Mouse (Mus musculus) left cerebral cortex, adult 6 months (tissue): ENCODE measurements around the gene Olfr107. TPM values are rescaled to one million over a fixed set of nuclear protein-coding genes. Genes with fewer than 3 reads are reported as not detected.

Source experiments
- long read RNA-seq, 2 experiments: library from polyadenylated mRNA; unstranded; transcript quantifications; one replicate each; pipeline ENCODE4 v2.0.0; 2019 to 2020
- polyA plus RNA-seq: library from polyadenylated mRNA; unstranded; fragments of <200 nt; fragmentation: Nextera tagmentation; gene quantifications from 2 replicates; pipeline ENCODE4 v1.2.3, GENCODE M21; 2021

The Olfr107 gene
- not detected in 2 replicates for polyA plus RNA-seq
- long read RNA-seq, experiment 1, result 0 reads
- long read RNA-seq, experiment 2, result 0 reads

DNA sequence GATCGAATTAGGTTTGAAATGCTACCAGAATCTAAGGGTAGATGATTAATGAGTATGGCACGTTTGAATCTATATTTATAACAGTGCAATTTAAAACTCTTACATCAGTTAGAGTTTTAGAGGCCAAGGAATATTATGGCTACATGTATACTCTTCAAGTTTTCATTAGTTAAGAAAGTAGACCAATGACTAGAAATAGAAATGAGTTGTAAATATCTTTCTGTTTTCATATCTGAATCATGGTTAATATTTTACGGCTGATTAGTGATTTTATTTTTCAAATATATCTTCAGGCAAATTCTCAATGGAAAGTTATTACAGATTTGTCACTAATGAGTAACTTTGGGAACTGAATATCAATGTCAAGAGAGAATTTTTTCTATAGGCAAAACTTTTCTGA lies at the start of gene Olfr107:
Gene Olfr107 (plus strand): TSS at position 301 of the 400 bp plus-strand sequence.

GRCm38 (mm10) chr17:37359282-37359681 lies 39.7 kb upstream of the Olfr107 start, which contains the start of gene Olfr104-ps:
TSS of gene Olfr104-ps (plus strand) at chr17:37359582.

DNA sequence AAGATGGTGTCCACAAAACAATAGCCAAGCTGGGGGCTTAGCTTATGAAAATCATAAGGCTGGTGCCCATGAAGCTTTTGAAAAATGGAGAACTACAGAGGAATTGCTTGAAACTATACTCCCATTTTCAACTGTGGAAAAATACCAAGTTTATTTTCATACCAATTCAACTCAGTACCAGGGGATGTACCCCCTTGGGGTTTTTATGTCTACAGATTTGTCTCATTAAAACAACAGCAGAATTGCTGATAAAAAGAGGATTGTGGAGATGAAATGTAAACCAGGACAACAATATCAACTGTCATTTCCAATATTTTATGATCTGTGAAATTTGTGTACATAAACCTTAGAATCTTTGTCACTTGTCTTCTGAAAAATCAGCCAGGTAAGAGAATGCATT lies 20.3 kb upstream of the Olfr107 start, which contains the start of gene Olfr105-ps:
Gene Olfr105-ps (plus strand): TSS at position 301 of the 400 bp plus-strand sequence.

DNA sequence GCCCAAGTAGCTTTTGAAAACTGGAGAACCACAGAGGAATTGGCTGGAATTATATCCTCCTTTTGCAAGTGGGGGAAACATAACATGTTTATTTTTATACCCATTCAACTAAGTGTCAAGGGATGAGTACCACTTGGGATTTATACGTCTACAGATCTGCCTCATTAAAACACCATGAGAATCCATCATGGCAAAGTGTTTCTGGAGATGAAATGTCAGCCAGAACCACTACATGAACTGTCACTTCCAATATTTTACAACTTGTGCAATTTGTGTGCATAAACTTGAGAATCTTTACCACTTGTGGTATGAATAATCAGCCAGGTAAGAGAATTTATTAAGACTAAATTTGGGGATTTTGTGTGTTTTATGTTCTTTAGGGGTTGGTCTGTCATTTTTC lies 8.9 kb upstream of the Olfr107 start, which contains the start of gene Olfr106-ps:
Gene Olfr106-ps (plus strand): TSS at position 301 of the 400 bp plus-strand sequence.

DNA sequence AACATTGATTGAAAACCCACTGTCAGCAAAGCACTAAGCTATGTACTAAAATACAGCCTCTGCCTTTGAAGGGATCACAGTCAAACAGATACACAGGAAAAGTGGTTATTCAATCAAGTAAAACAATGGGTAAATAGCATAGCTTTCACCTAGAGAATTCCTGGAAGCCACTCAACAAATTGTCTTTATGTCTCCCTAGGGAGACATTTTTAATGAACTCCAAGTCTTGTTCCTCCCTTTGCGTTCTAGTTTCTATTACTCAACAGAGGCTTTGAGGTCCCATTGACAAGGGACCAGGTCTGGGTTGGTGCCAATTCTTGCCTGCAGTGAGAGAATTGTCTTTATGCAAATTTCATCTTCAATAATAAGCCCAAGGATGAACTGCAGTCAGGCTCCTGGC lies 46.2 kb downstream of the Olfr107 start, which contains the start of gene Olfr108:
Gene Olfr108 (plus strand): TSS at position 301 of the 400 bp plus-strand sequence.

Other genes starting within 250 kb of the Olfr107 start
- not detected in 2 replicates for gene Olfr93, start 237.7 kb upstream of the Olfr107 start, polyA plus RNA-seq
- not detected in 2 replicates for gene Ubd, start 205.3 kb upstream of the Olfr107 start, polyA plus RNA-seq
- gene Olfr94, start 198.2 kb upstream of the Olfr107 start, polyA plus RNA-seq, result not detected in 2 replicates
- gene Olfr95, start 186.1 kb upstream of the Olfr107 start, polyA plus RNA-seq, result not detected in 2 replicates
- not detected in 2 replicates for gene Olfr96, start 179.1 kb upstream of the Olfr107 start, polyA plus RNA-seq
- gene Olfr97, start 161.9 kb upstream of the Olfr107 start, polyA plus RNA-seq, result not detected in 2 replicates
- gene Olfr98, start 135.5 kb upstream of the Olfr107 start, polyA plus RNA-seq, result not detected in 2 replicates
- gene H2-M3, start 129.0 kb upstream of the Olfr107 start, polyA plus RNA-seq, result 4.9 and 5.0 TPM in 2 replicates
- gene Olfr99, start 115.8 kb upstream of the Olfr107 start, polyA plus RNA-seq, result not detected in 2 replicates
- not detected in 2 replicates for gene Olfr101, start 94.9 kb upstream of the Olfr107 start, polyA plus RNA-seq
- not detected in 2 replicates for gene Olfr102, start 82.2 kb upstream of the Olfr107 start, polyA plus RNA-seq
- gene Olfr103, start 59.5 kb upstream of the Olfr107 start, polyA plus RNA-seq, result not detected in 2 replicates
- gene Olfr104-ps, start 39.6 kb upstream of the Olfr107 start, polyA plus RNA-seq, result not detected in 2 replicates
- gene Olfr105-ps, start 20.2 kb upstream of the Olfr107 start, polyA plus RNA-seq, result not detected in 2 replicates
- not detected in 2 replicates for gene Olfr106-ps, start 8.8 kb upstream of the Olfr107 start, polyA plus RNA-seq
- gene Olfr108, start 46.3 kb downstream of the Olfr107 start, polyA plus RNA-seq, result not detected in 2 replicates
- not detected in 2 replicates for gene Olfr109, start 59.7 kb downstream of the Olfr107 start, polyA plus RNA-seq
- gene H2-M2, start 84.3 kb downstream of the Olfr107 start, polyA plus RNA-seq, result not detected in 2 replicates
- gene Olfr110, start 93.2 kb downstream of the Olfr107 start, polyA plus RNA-seq, result not detected in 2 replicates
- gene Olfr111, start 108.8 kb downstream of the Olfr107 start, polyA plus RNA-seq, result 0.11 TPM in 1 of 2 replicates, not detected in the other
- not detected in 2 replicates for gene Olfr112, start 170.2 kb downstream of the Olfr107 start, polyA plus RNA-seq
- gene Olfr113, start 178.4 kb downstream of the Olfr107 start, polyA plus RNA-seq, result not detected in 2 replicates
- gene Olfr114, start 193.5 kb downstream of the Olfr107 start, polyA plus RNA-seq, result not detected in 2 replicates
- gene Olfr115, start 227.9 kb downstream of the Olfr107 start, polyA plus RNA-seq, result not detected in 2 replicates
- gene Olfr116, start 228.0 kb downstream of the Olfr107 start, polyA plus RNA-seq, result not detected in 2 replicates